Mouse (Mus musculus): ENCODE measurements around the gene Mdm2. TPM values are rescaled to one million over a fixed set of nuclear protein-coding genes. Genes with fewer than 3 reads are reported as not detected.
"Not testable (repeated sequence)": the region's sequence is repeated elsewhere in the genome, so short reads cannot be mapped to it uniquely, and the experiment has no call there.

Mdm2 gene
- total RNA-seq (2021): 10 to 100 TPM; 54.9 to 56.8 TPM
- long read RNA-seq, experiment 1, transcript Mdm2-201 (12 exons, 3,099 nt): major isoform, 26 of 49 reads
- long read RNA-seq, experiment 1, partial matches to known transcripts: 16 of 49 reads
- long read RNA-seq, experiment 1, other reads (novel, unspliced or antisense): 7 of 49 reads
- long read RNA-seq, experiment 2, transcript Mdm2-201 (12 exons, 3,099 nt): major isoform, 11 of 21 reads
- long read RNA-seq, experiment 2, partial matches to known transcripts: 5 of 21 reads
- long read RNA-seq, experiment 2, other reads (novel, unspliced or antisense): 5 of 21 reads

- DNase-seq: peak; percentile 96 to 98
These were observed at the start of gene Mdm2 for GRCm38 (mm10) chr10:117710604-117711141. TSS of gene Mdm2 (minus strand) at chr10:117710758.

- no peak for DNase-seq
These were observed 49.5 kb upstream of the Mdm2 start for GRCm38 (mm10) chr10:117759844-117760630.

- DNase-seq: no peak
These were observed 48.5 kb upstream of the Mdm2 start for GRCm38 (mm10) chr10:117758749-117759727.

GRCm38 (mm10) chr10:117758344-117758743 lies 47.8 kb upstream of the Mdm2 start:
- DNase-seq: not testable (repeated sequence)

GRCm38 (mm10) chr10:117757796-117758342 lies 47.3 kb upstream of the Mdm2 start:
- DNase-seq: no peak

- no peak for DNase-seq
These were observed 46.7 kb upstream of the Mdm2 start for GRCm38 (mm10) chr10:117757259-117757658.

- no peak for DNase-seq
These were observed 46.2 kb upstream of the Mdm2 start for GRCm38 (mm10) chr10:117756784-117757183.

- no peak for DNase-seq
These were observed 45.4 kb upstream of the Mdm2 start for GRCm38 (mm10) chr10:117755799-117756467.

- no peak for DNase-seq
These were observed 44.7 kb upstream of the Mdm2 start for GRCm38 (mm10) chr10:117755086-117755798.

- DNase-seq: no peak
These were observed 44.0 kb upstream of the Mdm2 start for GRCm38 (mm10) chr10:117754609-117754940.

- no peak for DNase-seq
These were observed 43.4 kb upstream of the Mdm2 start for GRCm38 (mm10) chr10:117753711-117754608.

GRCm38 (mm10) chr10:117752851-117753647 lies 42.5 kb upstream of the Mdm2 start:
- DNase-seq: no peak

- DNase-seq: no peak
These were observed 41.8 kb upstream of the Mdm2 start for GRCm38 (mm10) chr10:117752304-117752821.

GRCm38 (mm10) chr10:117751744-117752143 lies 41.2 kb upstream of the Mdm2 start:
- no peak for DNase-seq

- DNase-seq: no peak
These were observed 40.7 kb upstream of the Mdm2 start for GRCm38 (mm10) chr10:117751282-117751610.

- DNase-seq: no peak
These were observed 40.1 kb upstream of the Mdm2 start for GRCm38 (mm10) chr10:117750529-117751281.

- no peak for DNase-seq
These were observed 39.3 kb upstream of the Mdm2 start for GRCm38 (mm10) chr10:117749787-117750343.
